Mouse (Mus musculus) forebrain, embryonic 11.5 days (tissue): Measurements from ENCODE around the gene Atxn7l3. TPM values are rescaled to one million over a fixed set of nuclear protein-coding genes. Genes with fewer than 3 reads are reported as not detected.

Experiments used
- ATAC-seq: fragments of 200-750 bp; cut with Nextera tagmentation; replicated peaks from 2 replicates; pipeline ENCODE4 v1.8.0; 2017; ENCODE audit warnings: moderate TSS enrichment; ENCODE audit not compliant: low FRiP score
- DNase-seq: peaks from one replicate; pipeline ENCODE4 v3.0.0-alpha.2; 2017; ENCODE audit warnings: low spot score
- H3K27ac ChIP-seq: fragments of 300-500 bp; sonication (generic); 2 replicates; pipeline ENCODE4 v1.5.1; 2014; ENCODE audit warnings: low read depth, low read length
- H3K27me3 ChIP-seq: fragments of 300-500 bp; sonication (generic); 2 replicates; pipeline ENCODE4 v1.6.1; 2014; ENCODE audit warnings: mild to moderate bottlenecking, low read length, mixed read lengths; ENCODE audit not compliant: control insufficient read depth, insufficient read depth
- H3K36me3 ChIP-seq: fragments of 300-500 bp; sonication (generic); 2 replicates; pipeline ENCODE4 v1.6.1; 2014; ENCODE audit warnings: mild to moderate bottlenecking, low read length, moderate library complexity, mixed read lengths; ENCODE audit not compliant: control insufficient read depth, insufficient read depth
- H3K4me1 ChIP-seq: fragments of 300-500 bp; sonication (generic); replicated peaks from 2 replicates; pipeline ENCODE4 v1.6.1; 2014; ENCODE audit warnings: low read length, mixed read lengths; ENCODE audit not compliant: control insufficient read depth, insufficient read depth
- H3K4me2 ChIP-seq: fragments of 300-500 bp; sonication (generic); 2 replicates; pipeline ENCODE4 v1.6.1; 2014; ENCODE audit warnings: low read depth, mild to moderate bottlenecking, low read length, moderate library complexity, mixed read lengths; ENCODE audit not compliant: severe bottlenecking
- H3K4me3 ChIP-seq: fragments of 300-500 bp; sonication (generic); 2 replicates; pipeline ENCODE4 v1.5.1; 2014; ENCODE audit warnings: low read depth, low read length
- H3K9ac ChIP-seq: fragments of 300-500 bp; sonication (generic); 2 replicates; pipeline ENCODE4 v1.6.1; 2014; ENCODE audit warnings: low read length
- H3K9me3 ChIP-seq: fragments of 300-500 bp; sonication (generic); 2 replicates; pipeline ENCODE4 v1.6.1; 2016; ENCODE audit warnings: low read length, mixed read lengths; ENCODE audit not compliant: control insufficient read depth
- WGBS: fragments of 180-500 bp; shearing (Covaris S2); extraction: QIAGEN DNeasy Blood & Tissue Kit; methylation state at CpG from one replicate; pipeline ENCODE4 v1.1.7; 2014; 5-methylcytosine and 5-hydroxymethylcytosine counted together
- polyA plus RNA-seq: library from polyadenylated mRNA; unstranded; fragments of >200 nt; fragmentation: Nextera tagmentation; extraction: Ambion mirVana; gene quantifications from 2 replicates; pipeline ENCODE4 v1.2.1, GENCODE M21; 2014

Atxn7l3 gene
- polyA plus RNA-seq, 1 experiment from 2014 or later, result 20.8 TPM

DNA sequence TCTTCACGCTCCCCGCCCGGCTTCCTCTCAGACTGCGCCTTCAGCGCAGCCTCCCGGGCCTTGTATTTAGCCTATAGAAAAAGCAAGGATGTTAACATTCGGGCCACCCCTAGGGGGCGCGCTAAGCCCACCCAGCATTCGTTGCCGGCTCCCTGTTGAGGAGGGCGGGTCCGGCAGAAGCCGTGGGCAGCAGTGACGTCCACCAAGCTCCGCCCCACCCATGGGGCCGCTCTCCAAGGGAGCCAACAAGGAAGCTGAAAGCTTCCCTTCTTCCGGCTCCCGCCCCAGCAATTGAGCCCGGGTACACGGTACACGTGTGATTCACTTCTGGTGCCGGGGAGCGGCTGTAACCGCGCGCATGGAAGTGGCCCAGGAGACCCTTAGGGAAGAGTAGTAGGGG is 12.5 kb upstream of the Atxn7l3 start:
- Histone ChIP-seq H3K27ac (peak overlapping the region; percentile 39; the same call in 1 of the 2 replicates), H3K4me3 (peak overlapping the region; percentile 28), H3K4me2 (peak overlapping the region; percentile 65), H3K9ac (peak overlapping the region; percentile 52), H3K36me3 (peaks cover 9% of the 10 kb centered on the region), H3K4me1 (peaks cover 16% of the 10 kb centered on the region), H3K9me3 (no peaks in the 10 kb centered on the region), H3K27me3 (no peaks in the 10 kb centered on the region)
- DNase-seq (peak; percentile 99), ATAC-seq (peak; percentile 88)
- WGBS, result under 1% methylated on average over 27 of the region's 27 CpGs

DNA sequence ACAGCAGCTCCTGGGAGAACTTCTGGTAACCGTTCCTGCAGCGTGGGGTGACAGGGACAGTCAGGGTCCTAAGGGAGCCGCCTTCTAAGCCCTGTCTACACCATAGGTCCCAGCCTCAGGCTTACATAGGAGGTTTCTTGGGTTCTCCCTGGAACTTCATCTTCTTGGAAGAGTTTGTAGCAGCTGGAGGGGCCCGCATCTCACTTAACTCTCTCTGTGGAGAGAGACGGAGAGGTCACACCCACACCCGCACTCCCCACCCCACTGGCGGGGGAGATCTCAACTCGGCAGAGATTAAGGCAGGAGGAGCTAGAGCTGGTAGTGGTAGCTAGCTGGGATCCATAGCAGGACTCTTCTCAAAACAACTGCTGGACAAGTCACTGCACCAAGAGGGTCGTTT is 11.7 kb upstream of the Atxn7l3 start:
- Histone ChIP-seq H3K9ac (no peak overlapping the region), H3K36me3 (peaks cover 4% of the 10 kb centered on the region), H3K4me1 (peaks cover 16% of the 10 kb centered on the region), H3K4me2 (no peak overlapping the region), H3K27ac (no peak overlapping the region), H3K4me3 (no peak overlapping the region), H3K9me3 (no peaks in the 10 kb centered on the region), H3K27me3 (no peaks in the 10 kb centered on the region)
- DNase-seq (no peak), ATAC-seq (no peak)
- 86% methylated on average over 9 of the region's 9 CpGs for WGBS

DNA sequence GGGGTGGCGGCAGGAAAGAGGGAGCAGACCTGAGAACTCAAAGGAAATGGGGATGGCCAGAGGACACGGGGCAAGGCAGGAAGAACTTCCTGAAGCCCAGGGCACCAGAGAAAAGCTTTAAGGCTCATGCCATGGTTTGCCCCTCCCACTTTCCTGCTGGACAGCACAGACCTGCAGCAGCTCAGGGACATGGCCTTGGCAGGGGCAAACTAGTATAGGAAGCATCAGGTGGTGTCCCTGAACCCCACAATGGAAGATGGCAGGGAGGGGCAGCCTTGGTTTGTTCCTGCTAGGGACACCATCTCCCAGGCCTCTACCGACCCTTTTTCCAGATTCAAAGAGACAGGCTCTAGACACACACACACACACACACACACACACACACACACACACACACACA is 8.9 kb upstream of the Atxn7l3 start:
- DNase-seq, result no peak
- ATAC-seq, result no peak
- Histone ChIP-seq H3K4me1 (peaks cover 10% of the 10 kb centered on the region), H3K27me3 (no peaks in the 10 kb centered on the region), H3K36me3 (peaks cover 4% of the 10 kb centered on the region), H3K9me3 (no peaks in the 10 kb centered on the region), H3K9ac (no peak overlapping the region), H3K27ac (no peak overlapping the region), H3K4me3 (no peak overlapping the region), H3K4me2 (no peak overlapping the region)
- 66% methylated on average over 3 of the region's 3 CpGs for WGBS

- Histone ChIP-seq H3K9me3 (no peaks in the 10 kb centered on the region), H3K27me3 (no peaks in the 10 kb centered on the region), H3K27ac (no peak overlapping the region), H3K4me2 (no peak overlapping the region), H3K36me3 (no peaks in the 10 kb centered on the region; the same call in 1 of the 2 replicates), H3K9ac (no peak overlapping the region), H3K4me1 (peaks cover 2% of the 10 kb centered on the region), H3K4me3 (no peak overlapping the region)
- ATAC-seq (no peak), DNase-seq (no peak)
- WGBS, result 37% methylated on average over 2 of the region's 2 CpGs
Measured at GRCm38 (mm10) chr11:102304141-102304540, 7.7 kb upstream of the Atxn7l3 start.

- no peak overlapping the region for H3K4me2 ChIP-seq
- H3K4me3 ChIP-seq, result no peak overlapping the region
- H3K36me3 ChIP-seq, result no peaks in the 10 kb centered on the region
- H3K27ac ChIP-seq, result no peak overlapping the region
- H3K9me3 ChIP-seq, result no peaks in the 10 kb centered on the region
- DNase-seq, result peak; percentile 80
- ATAC-seq, result no peak
- WGBS, result 17% methylated on average over 1 of the region's 1 CpGs
- no peaks in the 10 kb centered on the region for H3K27me3 ChIP-seq
- no peak overlapping the region for H3K9ac ChIP-seq
- peaks cover 3% of the 10 kb centered on the region for H3K4me1 ChIP-seq
Measured at GRCm38 (mm10) chr11:102299839-102300238, 3.4 kb upstream of the Atxn7l3 start.

GRCm38 (mm10) chr11:102297577-102298556 is 1.4 kb upstream of the Atxn7l3 start:
- DNase-seq (peak; percentile 77), ATAC-seq (peak; percentile 36)
- 27% methylated on average over 27 of the region's 27 CpGs for WGBS
- no peaks in the 10 kb centered on the region for H3K27me3 ChIP-seq
- no peaks in the 10 kb centered on the region for H3K9me3 ChIP-seq
- H3K4me3 ChIP-seq, result peak overlapping the region; percentile 94
- peak overlapping the region; percentile 53 for H3K9ac ChIP-seq
- H3K27ac ChIP-seq, result peak overlapping the region; percentile 60; the same call in 1 of the 2 replicates
- peaks cover 3% of the 10 kb centered on the region for H3K4me1 ChIP-seq
- peak overlapping the region; percentile 91 for H3K4me2 ChIP-seq
- no peaks in the 10 kb centered on the region for H3K36me3 ChIP-seq

GRCm38 (mm10) chr11:102295598-102296471 is 596 bp downstream of the Atxn7l3 start:
- WGBS, result under 1% methylated on average over 45 of the region's 73 CpGs
- peak overlapping the region; percentile 94 for H3K4me3 ChIP-seq
- no peaks in the 10 kb centered on the region for H3K27me3 ChIP-seq
- peak overlapping the region; percentile 94 for H3K9ac ChIP-seq
- peaks cover 2% of the 10 kb centered on the region; the same call in 1 of the 2 replicates for H3K36me3 ChIP-seq
- peak overlapping the region; percentile 91 for H3K4me2 ChIP-seq
- H3K27ac ChIP-seq, result peak overlapping the region; percentile 100
- peaks cover 3% of the 10 kb centered on the region for H3K4me1 ChIP-seq
- ATAC-seq (peak; percentile 45), DNase-seq (peak; percentile 90)
- H3K9me3 ChIP-seq, result no peaks in the 10 kb centered on the region

DNA sequence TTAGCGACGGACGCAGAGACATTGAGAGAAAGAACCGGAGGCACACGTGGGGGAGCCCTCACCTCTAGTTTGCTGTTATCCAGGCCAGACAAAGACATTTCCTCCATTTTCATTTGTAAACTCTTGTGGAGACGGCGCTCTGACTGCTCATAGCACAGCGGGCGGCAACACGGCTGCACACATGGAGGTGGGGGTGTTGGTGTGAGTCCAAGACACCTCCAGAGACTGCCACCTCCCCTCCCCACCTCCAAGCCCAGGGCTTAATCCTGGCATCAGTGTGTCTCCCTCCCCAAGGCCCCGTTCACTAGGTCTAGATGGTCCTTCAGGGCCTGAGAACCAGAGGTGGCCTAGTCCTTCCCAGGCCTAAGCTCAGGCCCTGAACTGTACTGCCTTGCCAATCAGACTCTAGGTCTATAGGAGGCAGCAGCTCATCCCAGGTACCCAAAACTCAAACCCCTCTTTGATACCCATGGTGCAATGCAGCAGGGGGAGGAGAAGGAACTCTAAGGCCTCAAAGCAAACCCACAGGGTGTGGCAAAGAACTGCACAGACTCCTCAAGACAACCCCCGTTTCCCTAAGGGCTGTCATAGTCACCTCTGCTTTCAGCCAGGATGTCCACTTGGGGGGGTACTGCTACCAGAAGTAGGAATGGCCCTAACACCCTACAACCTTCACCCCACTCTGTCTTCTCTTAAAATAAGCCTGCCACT is 1.4 kb downstream of the Atxn7l3 start:
- Histone ChIP-seq H3K4me2 (peak overlapping the region; percentile 91), H3K4me1 (peaks cover 3% of the 10 kb centered on the region), H3K9ac (peak overlapping the region; percentile 94), H3K4me3 (peak overlapping the region; percentile 94), H3K36me3 (peaks cover 7% of the 10 kb centered on the region; the same call in 1 of the 2 replicates), H3K9me3 (no peaks in the 10 kb centered on the region), H3K27me3 (no peaks in the 10 kb centered on the region), H3K27ac (peak overlapping the region; percentile 100)
- WGBS, result 72% methylated on average over 12 of the region's 12 CpGs
- no peak for DNase-seq
- ATAC-seq, result no peak
